Mouse (Mus musculus): ENCODE measurements at regions not wholly inside any gene's neighbourhood (a gene's known extent, or its start where the extent isn't known, plus 50 kb on each side); places are given as distances from the start of the nearest gene placed in this dataset.
A peak's percentile ranks its signal among the peaks of the same experiment; 100 is the strongest.

DNA sequence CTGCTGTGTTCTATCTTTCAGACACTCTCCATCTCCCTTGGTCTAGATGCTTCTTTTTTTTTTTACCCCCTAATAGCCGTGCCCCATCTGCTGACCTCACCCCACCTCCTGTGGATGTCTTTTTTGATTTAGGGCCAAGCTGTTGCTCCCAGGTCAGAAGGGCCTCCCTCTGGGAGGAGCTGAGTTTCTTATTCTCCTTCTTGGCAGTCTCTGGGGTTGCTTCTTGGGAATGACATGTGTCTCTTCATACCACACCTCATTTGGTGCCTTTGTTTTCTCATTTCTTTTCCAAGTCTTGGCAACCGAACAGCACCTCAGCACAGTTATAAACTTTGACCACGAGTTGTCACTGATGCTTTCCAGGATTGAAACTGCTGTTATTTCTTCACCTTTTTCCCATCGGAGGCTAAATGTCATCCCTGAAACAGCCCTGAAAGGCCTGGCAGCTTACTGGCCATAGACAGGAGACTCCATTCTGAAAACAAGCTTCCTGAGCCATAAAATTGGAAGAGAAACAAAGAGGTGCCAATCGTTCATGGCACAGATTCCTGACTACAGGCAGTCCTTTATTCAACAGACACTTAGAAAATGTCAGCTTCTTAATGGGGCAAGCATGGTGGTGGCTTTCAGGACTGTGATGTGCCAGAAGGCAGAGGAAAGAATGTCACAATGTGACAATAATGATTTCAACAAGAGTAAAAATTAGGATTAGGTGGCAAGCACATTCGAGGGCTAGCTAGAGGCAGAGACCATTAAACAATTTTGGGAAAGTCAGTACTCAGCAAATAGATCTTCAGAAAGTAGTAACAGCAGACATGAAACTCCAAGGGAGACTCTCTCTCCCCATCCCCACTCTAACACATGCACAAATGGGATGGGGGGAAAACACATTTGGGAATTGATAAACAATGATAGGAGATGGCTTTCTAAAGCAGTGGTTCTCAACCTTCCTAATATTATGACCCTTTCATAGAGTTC is 197.1 kb upstream of the Arrdc4 start:
- Histone ChIP-seq H3K27ac (ENCODE audit: control insufficient read depth, insufficient read depth, low read depth, low read length) (no peak overlapping the region), H3K4me3 (ENCODE audit: control insufficient read depth, low read depth, low read length) (no peak overlapping the region), H3K4me1 (ENCODE audit: control insufficient read depth, insufficient read depth, low read length) (no peaks in the 10 kb centered on the region), H3K27me3 (ENCODE audit: control insufficient read depth, insufficient read depth, low read length) (no peaks in the 10 kb centered on the region), H3K36me3 (ENCODE audit: control insufficient read depth, insufficient read depth, low read length) (no peaks in the 10 kb centered on the region)
- TF ChIP-seq POLR2A (IDR thresholded peaks at IDR 0.05; ENCODE audit: control insufficient read depth, low read depth, low read length): no peak

DNA sequence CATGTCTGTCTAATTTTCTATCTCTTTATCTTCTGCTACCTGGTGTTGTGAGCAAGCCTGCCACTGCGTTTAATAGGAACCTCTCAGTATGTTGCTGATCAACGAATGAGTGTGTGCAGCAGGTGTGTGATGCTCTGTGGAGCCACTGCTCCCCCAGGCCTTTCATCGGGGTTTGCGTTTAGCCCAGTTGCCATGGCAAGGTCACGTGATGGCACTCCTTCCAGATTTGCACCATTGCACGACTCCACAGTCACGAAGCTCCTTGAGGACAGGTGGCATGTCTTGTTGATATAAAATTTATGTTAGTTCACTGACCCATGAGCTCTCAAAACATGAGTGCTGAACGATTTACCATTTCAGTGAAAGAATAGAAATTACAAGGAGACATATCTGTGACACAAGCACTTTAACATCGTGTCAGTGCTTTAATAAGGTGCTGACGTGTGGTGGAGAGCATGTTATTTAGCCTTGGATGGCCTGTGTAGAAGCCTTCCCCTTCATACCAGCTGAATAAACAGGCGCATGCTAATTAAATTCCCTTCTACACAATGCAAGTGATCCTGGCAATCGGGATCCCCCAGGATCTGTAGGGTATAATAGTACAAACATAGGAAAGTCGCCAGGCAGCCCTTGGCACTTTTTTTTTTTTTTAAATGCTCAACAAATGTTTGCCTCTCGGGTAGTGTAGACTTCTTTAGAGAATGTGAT is 181.7 kb upstream of the Arrdc4 start:
- no peaks in the 10 kb centered on the region for H3K27me3 ChIP-seq (ENCODE audit: control insufficient read depth, insufficient read depth, low read length)
- no peak overlapping the region for H3K27ac ChIP-seq (ENCODE audit: control insufficient read depth, insufficient read depth, low read depth, low read length)
- no peaks in the 10 kb centered on the region for H3K4me1 ChIP-seq (ENCODE audit: control insufficient read depth, insufficient read depth, low read length)
- TF ChIP-seq POLR2A (IDR thresholded peaks at IDR 0.05; ENCODE audit: control insufficient read depth, low read depth, low read length): no peak
- no peak for TF ChIP-seq CTCF (IDR thresholded peaks at IDR 0.05; ENCODE audit: control insufficient read depth, insufficient read depth, insufficient replicate concordance, low read depth, low read length)
- no peak overlapping the region for H3K4me3 ChIP-seq (ENCODE audit: control insufficient read depth, low read depth, low read length)
- no peaks in the 10 kb centered on the region for H3K36me3 ChIP-seq (ENCODE audit: control insufficient read depth, insufficient read depth, low read length)

DNA sequence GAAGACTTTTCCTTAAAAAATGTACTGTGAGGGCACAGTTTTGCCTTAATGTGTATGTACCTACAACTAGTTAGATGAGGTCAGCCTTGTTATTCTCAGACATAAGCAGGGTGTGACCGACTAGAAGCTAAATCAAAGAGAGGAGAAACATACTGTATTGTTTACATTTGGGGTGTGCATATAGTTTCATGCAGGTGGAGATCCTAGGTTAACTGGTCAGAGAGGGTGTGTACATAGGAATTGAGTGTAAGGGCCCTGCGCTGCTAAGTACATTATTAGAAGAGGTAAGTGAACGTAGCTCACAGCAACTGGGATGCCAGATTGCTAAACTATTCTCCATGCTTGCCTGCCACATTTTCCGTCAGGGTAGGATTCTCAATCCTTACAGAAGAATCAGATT is 180.6 kb upstream of the Arrdc4 start:
- no peaks in the 10 kb centered on the region for H3K36me3 ChIP-seq (ENCODE audit: control insufficient read depth, insufficient read depth, low read length)
- H3K27me3 ChIP-seq (ENCODE audit: control insufficient read depth, insufficient read depth, low read length): no peaks in the 10 kb centered on the region
- no peak overlapping the region for H3K4me3 ChIP-seq (ENCODE audit: control insufficient read depth, low read depth, low read length)
- no peaks in the 10 kb centered on the region for H3K4me1 ChIP-seq (ENCODE audit: control insufficient read depth, insufficient read depth, low read length)
- no peak overlapping the region for H3K27ac ChIP-seq (ENCODE audit: control insufficient read depth, insufficient read depth, low read depth, low read length)
- TF ChIP-seq POLR2A (IDR thresholded peaks at IDR 0.05; ENCODE audit: control insufficient read depth, low read depth, low read length) (no peak), CTCF (IDR thresholded peaks at IDR 0.05; ENCODE audit: control insufficient read depth, insufficient read depth, insufficient replicate concordance, low read depth, low read length) (no peak)

DNA sequence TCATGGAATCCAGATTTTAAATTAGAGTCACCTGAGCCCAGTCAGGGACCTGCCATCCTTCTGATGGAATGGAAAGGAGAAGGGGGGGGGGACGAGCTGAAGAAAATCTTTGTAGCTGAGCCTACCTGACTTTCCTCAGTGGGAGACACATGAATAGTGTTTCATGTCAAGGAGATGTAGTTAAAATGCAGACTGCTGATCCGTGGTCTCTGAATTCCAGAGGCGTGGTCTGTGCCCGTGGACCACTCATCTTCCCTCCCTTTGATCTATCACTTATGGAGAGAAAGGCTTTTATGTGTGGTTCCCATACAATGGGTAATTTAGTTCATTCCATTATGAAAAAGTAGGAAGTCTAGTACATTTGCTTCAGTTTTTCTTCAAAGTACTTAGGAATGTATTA is 176.6 kb upstream of the Arrdc4 start:
- no peak for TF ChIP-seq CTCF (IDR thresholded peaks at IDR 0.05; ENCODE audit: control insufficient read depth, insufficient read depth, insufficient replicate concordance, low read depth, low read length)
- no peaks in the 10 kb centered on the region for H3K27me3 ChIP-seq (ENCODE audit: control insufficient read depth, insufficient read depth, low read length)
- no peak overlapping the region for H3K4me3 ChIP-seq (ENCODE audit: control insufficient read depth, low read depth, low read length)
- no peak overlapping the region for H3K27ac ChIP-seq (ENCODE audit: control insufficient read depth, insufficient read depth, low read depth, low read length)
- H3K4me1 ChIP-seq (ENCODE audit: control insufficient read depth, insufficient read depth, low read length): no peaks in the 10 kb centered on the region
- H3K36me3 ChIP-seq (ENCODE audit: control insufficient read depth, insufficient read depth, low read length): no peaks in the 10 kb centered on the region

DNA sequence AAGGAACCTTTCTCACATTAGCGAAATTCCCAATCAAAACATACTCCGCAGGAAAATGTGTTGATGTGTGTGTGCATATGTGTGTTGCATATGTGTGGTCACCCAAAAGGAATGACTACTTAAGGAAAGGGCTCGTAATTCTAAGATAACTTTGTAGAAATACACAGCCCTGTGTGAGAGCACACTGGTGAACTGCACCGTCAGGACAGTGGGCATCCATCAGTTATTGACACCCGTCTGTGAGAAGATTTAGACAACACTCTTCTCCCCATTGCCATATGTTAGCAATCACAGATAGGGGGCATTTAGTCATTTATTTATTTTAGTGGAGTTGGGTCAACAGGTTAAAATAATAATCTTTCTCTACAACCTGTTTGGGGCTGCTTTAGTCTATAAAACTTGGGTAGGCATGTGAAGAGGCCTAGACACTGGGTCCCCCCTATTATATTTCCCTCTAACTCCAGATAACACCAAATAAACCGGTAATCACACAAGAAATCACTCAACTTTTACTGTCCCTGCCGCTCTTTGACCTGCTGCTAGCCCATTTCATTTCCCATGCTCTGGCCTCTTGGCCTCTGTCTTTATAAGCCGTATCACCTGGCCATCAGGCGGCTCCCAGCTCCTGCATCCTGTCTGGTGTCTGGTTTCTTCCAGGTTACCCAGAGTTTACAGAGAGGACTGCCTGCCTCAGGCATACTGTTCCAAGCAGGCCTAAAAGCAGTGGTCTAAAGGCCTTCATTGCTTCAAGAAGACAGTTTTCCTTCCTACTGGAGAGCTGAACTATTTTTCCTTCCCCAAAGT is 169.8 kb upstream of the Arrdc4 start:
- Histone ChIP-seq H3K27ac (ENCODE audit: control insufficient read depth, insufficient read depth, low read depth, low read length) (no peak overlapping the region), H3K4me1 (ENCODE audit: control insufficient read depth, insufficient read depth, low read length) (peaks cover 3% of the 10 kb centered on the region; the same call in 1 of the 2 replicates), H3K36me3 (ENCODE audit: control insufficient read depth, insufficient read depth, low read length) (no peaks in the 10 kb centered on the region), H3K4me3 (ENCODE audit: control insufficient read depth, low read depth, low read length) (no peak overlapping the region), H3K27me3 (ENCODE audit: control insufficient read depth, insufficient read depth, low read length) (no peaks in the 10 kb centered on the region)
- TF ChIP-seq CTCF (IDR thresholded peaks at IDR 0.05; ENCODE audit: control insufficient read depth, insufficient read depth, insufficient replicate concordance, low read depth, low read length): no peak
- TF ChIP-seq POLR2A (IDR thresholded peaks at IDR 0.05; ENCODE audit: control insufficient read depth, low read depth, low read length): no peak

DNA sequence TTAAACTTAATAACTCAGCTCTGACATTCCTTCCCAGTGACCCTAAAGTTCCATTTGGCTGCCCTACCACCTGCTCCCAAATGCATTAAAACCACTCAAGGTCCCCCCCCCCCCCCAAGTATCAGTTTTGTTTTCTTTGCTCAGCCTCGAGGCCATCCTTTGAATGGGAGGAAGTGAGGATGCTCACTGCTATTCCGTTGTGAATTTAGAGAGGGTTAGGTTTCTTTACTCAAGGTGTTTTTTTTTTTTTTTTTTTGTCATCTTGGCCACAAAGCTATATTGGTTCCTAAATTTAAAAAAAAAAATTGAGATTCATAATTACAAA is 168.8 kb upstream of the Arrdc4 start:
- TF ChIP-seq POLR2A (IDR thresholded peaks at IDR 0.05; ENCODE audit: control insufficient read depth, low read depth, low read length): no peak
- TF ChIP-seq CTCF (IDR thresholded peaks at IDR 0.05; ENCODE audit: control insufficient read depth, insufficient read depth, insufficient replicate concordance, low read depth, low read length): no peak
- Histone ChIP-seq H3K4me1 (ENCODE audit: control insufficient read depth, insufficient read depth, low read length) (peaks cover 3% of the 10 kb centered on the region; the same call in 1 of the 2 replicates), H3K27ac (ENCODE audit: control insufficient read depth, insufficient read depth, low read depth, low read length) (no peak overlapping the region), H3K4me3 (ENCODE audit: control insufficient read depth, low read depth, low read length) (peak overlapping the region; percentile 73; the same call in 1 of the 2 replicates), H3K36me3 (ENCODE audit: control insufficient read depth, insufficient read depth, low read length) (no peaks in the 10 kb centered on the region), H3K27me3 (ENCODE audit: control insufficient read depth, insufficient read depth, low read length) (no peaks in the 10 kb centered on the region)

All from testis, adult 2 months (tissue).